Mouse (Mus musculus): Measurements from ENCODE around the gene Tspan11.

- TF ChIP-seq POLR2A (IDR thresholded peaks at IDR 0.05; ENCODE audit: borderline replicate concordance, control insufficient read depth, low read depth, low read length) (no peak), CTCF (IDR thresholded peaks at IDR 0.05; ENCODE audit: control insufficient read depth, insufficient read depth, low read length) (no peak)
Observed at GRCm38 (mm10) chr6:127932697-127933096, 45.3 kb downstream of the Tspan11 start.

Measured in bone marrow, adult 2 months (tissue).